Mouse (Mus musculus): ENCODE results near the gene Grifin. TPM values are rescaled to one million over a fixed set of nuclear protein-coding genes. Genes with fewer than 3 reads are reported as not detected.
A peak's percentile ranks its signal among the peaks of the same experiment; 100 is the strongest.

The Grifin gene
- polyA plus RNA-seq, 1 experiment from 2014 or later: 0.39 TPM

- no peaks in the 10 kb centered on the region for H3K9me3 ChIP-seq
- no peak overlapping the region for H3K9ac ChIP-seq
- under 1% methylated on average over 23 of the region's 23 CpGs for WGBS
- peaks cover 55% of the 10 kb centered on the region for H3K4me1 ChIP-seq
- no peaks in the 10 kb centered on the region for H3K36me3 ChIP-seq
- peak overlapping the region; percentile 76 for H3K27ac ChIP-seq
- H3K4me2 ChIP-seq: peak overlapping the region; percentile 83
- peak overlapping the region; percentile 70 for H3K4me3 ChIP-seq (replicated peaks)
- H3K27me3 ChIP-seq (replicated peaks): peaks cover 12% of the 10 kb centered on the region
- ATAC-seq (ENCODE audit: insufficient read depth, low FRiP score, low read depth): no peak
Observed at GRCm38 (mm10) chr5:140606386-140606785, 41.5 kb upstream of the Grifin start.

- Histone ChIP-seq H3K27me3 (replicated peaks) (peaks cover 12% of the 10 kb centered on the region), H3K27ac (no peak overlapping the region), H3K4me2 (no peak overlapping the region), H3K4me3 (replicated peaks) (no peak overlapping the region), H3K9me3 (no peaks in the 10 kb centered on the region), H3K9ac (no peak overlapping the region), H3K36me3 (no peaks in the 10 kb centered on the region), H3K4me1 (peaks cover 43% of the 10 kb centered on the region)
- WGBS: 26% methylated on average over 3 of the region's 3 CpGs
- no peak for ATAC-seq (ENCODE audit: insufficient read depth, low FRiP score, low read depth)
Observed at GRCm38 (mm10) chr5:140605228-140605627, 40.4 kb upstream of the Grifin start.

- WGBS: 55% methylated on average over 8 of the region's 8 CpGs
- Histone ChIP-seq H3K9ac (no peak overlapping the region), H3K36me3 (no peaks in the 10 kb centered on the region), H3K4me3 (replicated peaks) (no peak overlapping the region), H3K4me1 (peaks cover 36% of the 10 kb centered on the region), H3K27me3 (replicated peaks) (peaks cover 12% of the 10 kb centered on the region), H3K27ac (no peak overlapping the region), H3K4me2 (no peak overlapping the region), H3K9me3 (no peaks in the 10 kb centered on the region)
- no peak for ATAC-seq (ENCODE audit: insufficient read depth, low FRiP score, low read depth)
Observed at GRCm38 (mm10) chr5:140604386-140604785, 39.5 kb upstream of the Grifin start.

GRCm38 (mm10) chr5:140602540-140602939, 37.7 kb upstream of the Grifin start:
- no peak overlapping the region for H3K4me3 ChIP-seq (replicated peaks)
- no peak overlapping the region for H3K4me2 ChIP-seq
- no peak overlapping the region for H3K9ac ChIP-seq
- H3K36me3 ChIP-seq: no peaks in the 10 kb centered on the region
- ATAC-seq (ENCODE audit: insufficient read depth, low FRiP score, low read depth): no peak
- no peak overlapping the region for H3K27ac ChIP-seq
- WGBS: 45% methylated on average over 2 of the region's 2 CpGs
- H3K9me3 ChIP-seq: no peaks in the 10 kb centered on the region
- peaks cover 12% of the 10 kb centered on the region for H3K27me3 ChIP-seq (replicated peaks)
- peaks cover 21% of the 10 kb centered on the region for H3K4me1 ChIP-seq

- H3K4me3 ChIP-seq (replicated peaks): no peak overlapping the region
- H3K27me3 ChIP-seq (replicated peaks): peaks cover 12% of the 10 kb centered on the region
- no peak overlapping the region for H3K9ac ChIP-seq
- peaks cover 24% of the 10 kb centered on the region for H3K4me1 ChIP-seq
- H3K9me3 ChIP-seq: no peaks in the 10 kb centered on the region
- ATAC-seq (ENCODE audit: insufficient read depth, low FRiP score, low read depth): no peak
- 58% methylated on average over 12 of the region's 12 CpGs for WGBS
- no peaks in the 10 kb centered on the region for H3K36me3 ChIP-seq
- no peak overlapping the region for H3K27ac ChIP-seq
- no peak overlapping the region for H3K4me2 ChIP-seq
Observed at GRCm38 (mm10) chr5:140601712-140602111, 36.8 kb upstream of the Grifin start.

GRCm38 (mm10) chr5:140599939-140600338, 35.1 kb upstream of the Grifin start:
- 68% methylated on average over 5 of the region's 5 CpGs for WGBS
- peaks cover 16% of the 10 kb centered on the region for H3K4me1 ChIP-seq
- no peaks in the 10 kb centered on the region for H3K9me3 ChIP-seq
- no peak overlapping the region for H3K9ac ChIP-seq
- H3K27me3 ChIP-seq (replicated peaks): peaks cover under 1% of the 10 kb centered on the region; the same call in 1 of the 2 replicates
- ATAC-seq (ENCODE audit: insufficient read depth, low FRiP score, low read depth): no peak
- no peak overlapping the region for H3K4me2 ChIP-seq
- H3K4me3 ChIP-seq (replicated peaks): no peak overlapping the region
- no peak overlapping the region for H3K27ac ChIP-seq
- H3K36me3 ChIP-seq: no peaks in the 10 kb centered on the region

- ATAC-seq (ENCODE audit: insufficient read depth, low FRiP score, low read depth): no peak
- no peak overlapping the region for H3K9ac ChIP-seq
- H3K27me3 ChIP-seq (replicated peaks): no peaks in the 10 kb centered on the region
- H3K27ac ChIP-seq: no peak overlapping the region; the same call in 1 of the 2 replicates
- no peaks in the 10 kb centered on the region for H3K9me3 ChIP-seq
- H3K4me2 ChIP-seq: no peak overlapping the region
- peaks cover 13% of the 10 kb centered on the region for H3K4me1 ChIP-seq
- H3K36me3 ChIP-seq: no peaks in the 10 kb centered on the region
- H3K4me3 ChIP-seq (replicated peaks): no peak overlapping the region
- 70% methylated on average over 4 of the region's 4 CpGs for WGBS
Observed at GRCm38 (mm10) chr5:140597787-140598186, 32.9 kb upstream of the Grifin start.

GRCm38 (mm10) chr5:140596927-140597588, 32.2 kb upstream of the Grifin start:
- no peaks in the 10 kb centered on the region for H3K36me3 ChIP-seq
- H3K9me3 ChIP-seq: no peaks in the 10 kb centered on the region
- no peak overlapping the region for H3K4me3 ChIP-seq (replicated peaks)
- peak overlapping the region; percentile 82 for H3K27ac ChIP-seq
- H3K4me1 ChIP-seq: peaks cover 13% of the 10 kb centered on the region
- no peaks in the 10 kb centered on the region for H3K27me3 ChIP-seq (replicated peaks)
- no peak overlapping the region for H3K9ac ChIP-seq
- peak overlapping the region; percentile 29; the same call in 1 of the 2 replicates for H3K4me2 ChIP-seq
- ATAC-seq (ENCODE audit: insufficient read depth, low FRiP score, low read depth): peak; percentile 75
- WGBS: 30% methylated on average over 18 of the region's 18 CpGs

- Histone ChIP-seq H3K4me2 (peak overlapping the region; percentile 29; the same call in 1 of the 2 replicates), H3K9ac (no peak overlapping the region)
Observed at GRCm38 (mm10) chr5:140596426-140596825, 31.6 kb upstream of the Grifin start.

GRCm38 (mm10) chr5:140594846-140595245, 30.0 kb upstream of the Grifin start:
- H3K4me2 ChIP-seq: no peak overlapping the region
- H3K4me3 ChIP-seq (replicated peaks): no peak overlapping the region
- H3K9me3 ChIP-seq: no peaks in the 10 kb centered on the region
- ATAC-seq (ENCODE audit: insufficient read depth, low FRiP score, low read depth): no peak
- H3K4me1 ChIP-seq: peaks cover 9% of the 10 kb centered on the region
- WGBS: 78% methylated on average over 5 of the region's 5 CpGs
- H3K9ac ChIP-seq: no peak overlapping the region
- no peak overlapping the region for H3K27ac ChIP-seq
- no peaks in the 10 kb centered on the region for H3K27me3 ChIP-seq (replicated peaks)
- no peaks in the 10 kb centered on the region for H3K36me3 ChIP-seq

More at GRCm38 (mm10) chr5:140596426-140596825, 31.6 kb upstream of the Grifin start:
- Histone ChIP-seq H3K27ac (peak overlapping the region; percentile 82), H3K36me3 (no peaks in the 10 kb centered on the region), H3K27me3 (replicated peaks) (no peaks in the 10 kb centered on the region), H3K9me3 (no peaks in the 10 kb centered on the region), H3K4me3 (replicated peaks) (no peak overlapping the region), H3K4me1 (peaks cover 9% of the 10 kb centered on the region)
- ATAC-seq (ENCODE audit: insufficient read depth, low FRiP score, low read depth): peak; percentile 33; the same call in 1 of the 2 replicates
- 30% methylated on average over 3 of the region's 3 CpGs for WGBS

- no peak for ATAC-seq (ENCODE audit: insufficient read depth, low FRiP score, low read depth)
- no peak overlapping the region for H3K9ac ChIP-seq
Observed at GRCm38 (mm10) chr5:140589082-140589774, 24.4 kb upstream of the Grifin start.

GRCm38 (mm10) chr5:140583732-140584368, 19.0 kb upstream of the Grifin start:
- Histone ChIP-seq H3K9ac (no peak overlapping the region), H3K4me1 (peaks cover 26% of the 10 kb centered on the region; the same call in 1 of the 2 replicates)
- no peak for ATAC-seq (ENCODE audit: insufficient read depth, low FRiP score, low read depth)

More at GRCm38 (mm10) chr5:140589082-140589774, 24.4 kb upstream of the Grifin start:
- no peaks in the 10 kb centered on the region for H3K9me3 ChIP-seq
- WGBS: 80% methylated on average over 16 of the region's 16 CpGs
- H3K27ac ChIP-seq: no peak overlapping the region
- no peaks in the 10 kb centered on the region for H3K36me3 ChIP-seq
- 0 out of 2 replicates have a peak, but pooled peaks cover 4% of the 10 kb centered on the region for H3K4me1 ChIP-seq
- no peak overlapping the region for H3K4me2 ChIP-seq
- H3K4me3 ChIP-seq (replicated peaks): no peak overlapping the region
- no peaks in the 10 kb centered on the region for H3K27me3 ChIP-seq (replicated peaks)

More at GRCm38 (mm10) chr5:140583732-140584368, 19.0 kb upstream of the Grifin start:
- Histone ChIP-seq H3K4me2 (no peak overlapping the region), H3K27ac (no peak overlapping the region), H3K9me3 (no peaks in the 10 kb centered on the region), H3K4me3 (replicated peaks) (no peak overlapping the region), H3K27me3 (replicated peaks) (no peaks in the 10 kb centered on the region), H3K36me3 (no peaks in the 10 kb centered on the region)
- 53% methylated on average over 6 of the region's 6 CpGs for WGBS

All from stomach, embryonic 15.5 days (tissue).